Comparison of ENCODE assay signal across 8 mouse cellular contexts in the genomic region with DNA sequence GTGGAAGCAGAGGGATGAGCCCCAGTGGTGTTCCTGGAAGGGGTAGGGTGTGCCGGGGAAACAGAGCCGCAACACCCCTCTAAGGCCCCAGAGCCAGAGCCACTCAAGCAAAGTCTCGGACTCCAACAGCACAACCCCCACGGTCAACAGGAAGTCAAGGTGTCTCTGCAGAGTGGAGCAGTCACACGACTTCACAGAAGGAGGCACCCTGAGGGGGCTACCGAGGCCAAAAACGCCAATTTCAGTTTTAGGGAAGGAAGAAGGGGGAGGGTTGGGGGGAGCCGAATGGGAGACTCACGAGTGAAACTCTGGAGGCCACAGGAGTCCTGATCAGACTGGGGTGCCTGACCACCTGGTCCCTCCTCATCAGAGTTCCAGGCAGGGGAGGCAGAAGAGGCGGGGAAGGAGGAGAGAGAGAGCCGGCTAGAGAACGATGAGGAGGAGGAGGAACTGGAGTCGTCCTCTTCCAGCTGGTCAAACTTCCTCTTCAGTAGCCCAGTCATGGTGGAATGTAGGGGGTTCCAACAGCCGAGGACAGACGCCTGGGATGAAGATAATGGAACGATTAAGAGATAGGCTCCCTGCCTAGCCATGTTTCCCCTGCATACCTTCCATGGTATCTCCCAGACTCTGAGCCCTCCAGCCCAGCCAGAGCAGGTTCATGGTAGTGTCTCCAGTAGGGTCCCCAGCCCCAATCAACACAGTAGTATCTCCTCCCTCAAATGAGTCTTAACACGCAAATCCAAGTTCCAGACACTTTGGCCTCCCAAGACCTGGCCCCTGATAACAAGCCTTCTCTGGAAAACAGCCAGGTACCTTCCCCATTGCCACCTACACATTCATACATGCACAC. TPM values are rescaled to one million over a fixed set of nuclear protein-coding genes. Genes with fewer than 3 reads are reported as not detected.
DNase-seq lines count a peak whose midpoint lies in the region; ATAC-seq and TF ChIP-seq lines count a peak whose summit lies in the region.

No protein-coding gene starts in this region.

- peak overlapping the region; percentile 27; the same call in 1 of the 2 replicates for H3K4me3 ChIP-seq in heart, postnatal 0 days (ENCODE audit: low read depth, low read length)
- H3K4me3 ChIP-seq in embryonic facial prominence, embryonic 14.5 days (ENCODE audit: low read depth, low read length) = no peak overlapping the region
- peak overlapping the region; percentile 90 for H3K4me3 ChIP-seq in megakaryocyte, embryonic 14.5 days (replicated peaks)

- H3K9me3 ChIP-seq in heart, postnatal 0 days (replicated peaks; ENCODE audit: control insufficient read depth, low read length) = no peaks in the 10 kb centered on the region
- no peaks in the 10 kb centered on the region for H3K9me3 ChIP-seq in embryonic facial prominence, embryonic 14.5 days (ENCODE audit: control insufficient read depth, low read length)
- no peaks in the 10 kb centered on the region for H3K9me3 ChIP-seq in megakaryocyte, embryonic 14.5 days

- 23% methylated on average over 17 of the region's 17 CpGs for WGBS in heart, postnatal 0 days
- 40% methylated on average over 17 of the region's 17 CpGs for WGBS in embryonic facial prominence, embryonic 14.5 days

- peak overlapping the region; percentile 55; the same call in 1 of the 2 replicates for H3K27ac ChIP-seq in heart, postnatal 0 days (ENCODE audit: low read depth)
- H3K27ac ChIP-seq in embryonic facial prominence, embryonic 14.5 days (replicated peaks; ENCODE audit: low read depth, low read length) = no peak overlapping the region

- ATAC-seq in heart, postnatal 0 days (ENCODE audit: insufficient read depth, low read depth) = no peak
- no peak for ATAC-seq in embryonic facial prominence, embryonic 14.5 days (ENCODE audit: low read depth)

- H3K27me3 ChIP-seq in heart, postnatal 0 days (ENCODE audit: control insufficient read depth, insufficient read depth, low read length) = no peaks in the 10 kb centered on the region
- H3K27me3 ChIP-seq in embryonic facial prominence, embryonic 14.5 days (replicated peaks; ENCODE audit: control insufficient read depth, insufficient read depth, low read length) = no peaks in the 10 kb centered on the region
- H3K27me3 ChIP-seq in megakaryocyte, embryonic 14.5 days (replicated peaks) = no peaks in the 10 kb centered on the region

- H3K9ac ChIP-seq in heart, postnatal 0 days (replicated peaks; ENCODE audit: low read depth, low read length) = peak overlapping the region; percentile 30; the same call in 1 of the 2 replicates
- no peak overlapping the region for H3K9ac ChIP-seq in embryonic facial prominence, embryonic 14.5 days (ENCODE audit: low read depth, low read length)

- H3K4me1 ChIP-seq in heart, postnatal 0 days (ENCODE audit: control insufficient read depth, insufficient read depth) = peaks cover 47% of the 10 kb centered on the region
- peaks cover 47% of the 10 kb centered on the region for H3K4me1 ChIP-seq in embryonic facial prominence, embryonic 14.5 days (ENCODE audit: control insufficient read depth, insufficient read depth, low read length)
- H3K4me1 ChIP-seq in megakaryocyte, embryonic 14.5 days = peaks cover 73% of the 10 kb centered on the region

- no peak for TF ChIP-seq EP300 in heart, postnatal 0 days (IDR thresholded peaks at IDR 0.05; ENCODE audit: low read depth)

- peak overlapping the region; percentile 40; the same call in 1 of the 2 replicates for H3K4me2 ChIP-seq in heart, postnatal 0 days (ENCODE audit: low read depth, low read length)
- 0 out of 2 replicates have a peak overlapping the region, but pooled peaks have one; percentile 0 for H3K4me2 ChIP-seq in embryonic facial prominence, embryonic 14.5 days (ENCODE audit: low read depth, low read length)

- no peak for DNase-seq in heart, postnatal 0 days (ENCODE audit: low spot score)
- no peak for DNase-seq in heart, adult 9 months (ENCODE audit: low spot score in 2 of 2)
- peak; percentile 56 for DNase-seq in CD4-positive, CD25-positive, alpha-beta regulatory T cell, adult 2 months (ENCODE audit: low read depth, low spot score)
- DNase-seq in embryonic facial prominence, embryonic 14.5 days (ENCODE audit: low spot score) = no peak
- no peak for DNase-seq in urinary bladder, postnatal 14 days (ENCODE audit: low spot score)
- no peak for DNase-seq in MN1 (ENCODE audit: low spot score)
- no peak for DNase-seq in left cerebral cortex, adult 11 months (ENCODE audit: low spot score)

- peaks cover 41% of the 10 kb centered on the region for H3K36me3 ChIP-seq in heart, postnatal 0 days (replicated peaks; ENCODE audit: control insufficient read depth, insufficient read depth, low read length)
- H3K36me3 ChIP-seq in embryonic facial prominence, embryonic 14.5 days (ENCODE audit: control insufficient read depth, insufficient read depth, low read length) = peaks cover 26% of the 10 kb centered on the region
- peaks cover 52% of the 10 kb centered on the region for H3K36me3 ChIP-seq in megakaryocyte, embryonic 14.5 days (replicated peaks; ENCODE audit: low read length)

- TF ChIP-seq CTCF in heart, postnatal 0 days (IDR thresholded peaks at IDR 0.05; ENCODE audit: low read depth) = no peak

RNA-seq across cellular contexts. Expression of a gene that starts 7.5 kb away (rescaled TPM):
- total RNA-seq in heart, postnatal 0 days (2014; rRNA removed; ENCODE audit: low replicate concordance) = 23.8 and 96.9 TPM in 2 replicates
- polyA plus RNA-seq in heart, postnatal 0 days (2015; fragmentation: Nextera tagmentation; extraction: Ambion mirVana) = 4.0 and 4.2 TPM in 2 replicates
- 1.7 and 2.4 TPM in 2 replicates for polyA plus RNA-seq in embryonic facial prominence, embryonic 14.5 days (2014; fragmentation: Nextera tagmentation; extraction: Ambion mirVana)
- 10.6 and 25.7 TPM in 2 replicates for polyA plus RNA-seq in megakaryocyte, embryonic 14.5 days (2012; ENCODE audit: insufficient read depth, low replicate concordance)

RNA-seq across cellular contexts. Expression of a gene that starts 39.5 kb away (rescaled TPM):
- total RNA-seq in heart, postnatal 0 days (2014; rRNA removed; ENCODE audit: low replicate concordance) = 0.27 TPM in 1 of 2 replicates, not detected in the other
- 0.05 and 0.07 TPM in 2 replicates for polyA plus RNA-seq in heart, postnatal 0 days (2015; fragmentation: Nextera tagmentation; extraction: Ambion mirVana)
- 0.52 and 0.72 TPM in 2 replicates for polyA plus RNA-seq in embryonic facial prominence, embryonic 14.5 days (2014; fragmentation: Nextera tagmentation; extraction: Ambion mirVana)
- 0.26 TPM in 1 of 2 replicates, not detected in the other for polyA plus RNA-seq in megakaryocyte, embryonic 14.5 days (2012; ENCODE audit: insufficient read depth, low replicate concordance)

RNA-seq across cellular contexts. Expression of a gene that starts 39.6 kb away (rescaled TPM):
- total RNA-seq in heart, postnatal 0 days (2014; rRNA removed; ENCODE audit: low replicate concordance) = 10.0 and 63.5 TPM in 2 replicates
- 14.1 and 16.8 TPM in 2 replicates for polyA plus RNA-seq in heart, postnatal 0 days (2015; fragmentation: Nextera tagmentation; extraction: Ambion mirVana)
- polyA plus RNA-seq in embryonic facial prominence, embryonic 14.5 days (2014; fragmentation: Nextera tagmentation; extraction: Ambion mirVana) = 29.9 and 32.4 TPM in 2 replicates
- 11.6 and 11.7 TPM in 2 replicates for polyA plus RNA-seq in megakaryocyte, embryonic 14.5 days (2012; ENCODE audit: insufficient read depth, low replicate concordance)

RNA-seq across cellular contexts. Expression of a gene that starts 46.5 kb away (rescaled TPM):
- total RNA-seq in heart, postnatal 0 days (2014; rRNA removed; ENCODE audit: low replicate concordance) = 140 and 178 TPM in 2 replicates
- polyA plus RNA-seq in heart, postnatal 0 days (2015; fragmentation: Nextera tagmentation; extraction: Ambion mirVana) = 38.4 and 45.1 TPM in 2 replicates
- 4.9 and 8.0 TPM in 2 replicates for polyA plus RNA-seq in embryonic facial prominence, embryonic 14.5 days (2014; fragmentation: Nextera tagmentation; extraction: Ambion mirVana)
- not detected in 2 replicates for polyA plus RNA-seq in megakaryocyte, embryonic 14.5 days (2012; ENCODE audit: insufficient read depth, low replicate concordance)
